ENCODE assay signal across 9 mouse cellular contexts in genomic region chr8:118283600-118284111, GRCm38 (mm10). TPM values are rescaled to one million over a fixed set of nuclear protein-coding genes. Genes with fewer than 3 reads are reported as not detected.
A peak's percentile ranks its signal among the peaks of the same experiment; 100 is the strongest.
DNase-seq lines count a peak whose midpoint lies in the region; ATAC-seq lines count a peak whose summit lies in the region.
"Had no signal": no experiment of that assay in that cellular context is flagged by ENCODE, and none has a peak within 500 bp of the region (broad histone marks: within the 10 kb centered on the region; RNA-seq: fewer than 3 reads in every experiment).

Gene Cdh13 (plus strand): TSS chr8:118283733.

- H3K9me3 ChIP-seq in kidney, embryonic 15.5 days (replicated peaks): no peaks in the 10 kb centered on the region
- H3K9me3 ChIP-seq in hindbrain, embryonic 11.5 days (ENCODE audit: control insufficient read depth, low read length): no peaks in the 10 kb centered on the region
- H3K9me3 ChIP-seq in neural tube, embryonic 11.5 days (ENCODE audit: control insufficient read depth, low read length): no peaks in the 10 kb centered on the region

- H3K27me3 ChIP-seq in kidney, embryonic 15.5 days: peaks cover 67% of the 10 kb centered on the region
- H3K27me3 ChIP-seq in hindbrain, embryonic 11.5 days (ENCODE audit: control insufficient read depth, insufficient read depth, low read length): peaks cover 10% of the 10 kb centered on the region; the same call in 1 of the 2 replicates
- peaks cover 4% of the 10 kb centered on the region for H3K27me3 ChIP-seq in neural tube, embryonic 11.5 days (ENCODE audit: control insufficient read depth, insufficient read depth, low read length)

- no peak for DNase-seq in kidney, adult 11 months
- DNase-seq in cerebellum, postnatal 14 days: peak; percentile 70 to 75
- DNase-seq in frontal cortex, postnatal 25 days (ENCODE audit: low spot score in 2 of 2): peak; percentile 61 to 63
- peak; percentile 75 for DNase-seq in hindbrain, embryonic 11.5 days (ENCODE audit: low spot score)
- DNase-seq in left cerebral cortex, postnatal 4 days: peak; percentile 67
- peak; percentile 72 for DNase-seq in neural tube, embryonic 11.5 days (ENCODE audit: low spot score)
- no peak for DNase-seq in thymus, postnatal 10 days (ENCODE audit: low spot score in 2 of 2)

- WGBS in kidney, embryonic 15.5 days: under 1% methylated on average over 33 of the region's 33 CpGs
- WGBS in hindbrain, embryonic 11.5 days: under 1% methylated on average over 33 of the region's 33 CpGs
- WGBS in neural tube, embryonic 11.5 days: 0% methylated on average over 31 of the region's 33 CpGs

- H3K27ac ChIP-seq in kidney, embryonic 15.5 days: no peak within 1 kb of the TSS
- H3K27ac ChIP-seq in hindbrain, embryonic 11.5 days (ENCODE audit: low read depth, low read length): peak within 1 kb of the TSS; percentile 30
- no peak within 1 kb of the TSS for H3K27ac ChIP-seq in neural tube, embryonic 11.5 days (ENCODE audit: low read depth, low read length)

- intact Hi-C loops in left cerebral cortex, postnatal 4 days (cut with DNase I): loop anchor here (10.0 kb wide), 2 partner anchors 161 to 349 kb away; no protein-coding TSS in a partner anchor

- H3K4me1 ChIP-seq in kidney, embryonic 15.5 days: peaks cover 32% of the 10 kb centered on the region
- H3K4me1 ChIP-seq in hindbrain, embryonic 11.5 days (replicated peaks; ENCODE audit: control insufficient read depth, insufficient read depth, low read length): 0 out of 2 replicates have a peak, but pooled peaks cover 3% of the 10 kb centered on the region
- H3K4me1 ChIP-seq in neural tube, embryonic 11.5 days (ENCODE audit: control insufficient read depth, insufficient read depth, low read length): 0 out of 2 replicates have a peak, but pooled peaks cover 3% of the 10 kb centered on the region
- H3K4me1 ChIP-seq: megakaryocyte, embryonic 14.5 days had no signal

- H3K9ac ChIP-seq in kidney, embryonic 15.5 days: peak within 1 kb of the TSS; percentile 49
- peak within 1 kb of the TSS; percentile 77 for H3K9ac ChIP-seq in hindbrain, embryonic 11.5 days (ENCODE audit: low read depth, low read length)
- H3K9ac ChIP-seq in neural tube, embryonic 11.5 days (ENCODE audit: low read length): peak within 1 kb of the TSS; percentile 76

- H3K36me3 ChIP-seq in kidney, embryonic 15.5 days: no peaks in the 10 kb centered on the region
- H3K36me3 ChIP-seq in hindbrain, embryonic 11.5 days (ENCODE audit: control insufficient read depth, insufficient read depth, low read length): no peaks in the 10 kb centered on the region
- no peaks in the 10 kb centered on the region for H3K36me3 ChIP-seq in neural tube, embryonic 11.5 days (ENCODE audit: control insufficient read depth, insufficient read depth, low read length)

- peak within 1 kb of the TSS; percentile 91 for H3K4me2 ChIP-seq in kidney, embryonic 15.5 days
- peak within 1 kb of the TSS; percentile 94 for H3K4me2 ChIP-seq in hindbrain, embryonic 11.5 days (replicated peaks; ENCODE audit: low read depth, low read length)
- peak within 1 kb of the TSS; percentile 85 for H3K4me2 ChIP-seq in neural tube, embryonic 11.5 days (ENCODE audit: low read depth)

- peak; percentile 26; the same call in 1 of the 2 replicates for ATAC-seq in kidney, embryonic 15.5 days (replicated peaks; ENCODE audit: low FRiP score)
- peak; percentile 74 for ATAC-seq in hindbrain, embryonic 11.5 days (ENCODE audit: low FRiP score)
- ATAC-seq in neural tube, embryonic 11.5 days (ENCODE audit: insufficient read depth, low FRiP score, low TSS enrichment): peak; percentile 45

- H3K4me3 ChIP-seq in kidney, embryonic 15.5 days (replicated peaks): peak within 1 kb of the TSS; percentile 47
- peak within 1 kb of the TSS; percentile 52 for H3K4me3 ChIP-seq in hindbrain, embryonic 11.5 days (ENCODE audit: low read depth, low read length)
- H3K4me3 ChIP-seq in neural tube, embryonic 11.5 days (ENCODE audit: low read depth, low read length): peak within 1 kb of the TSS; percentile 46
- H3K4me3 ChIP-seq: megakaryocyte, embryonic 14.5 days had no signal

RNA-seq across cellular contexts. Expression of gene Cdh13, which starts in this region (rescaled TPM):
- polyA plus RNA-seq in kidney, embryonic 15.5 days (2015; fragmentation: Nextera tagmentation; extraction: Ambion mirVana): 3.6 and 4.2 TPM in 2 replicates
- 12.0 and 14.6 TPM in 2 replicates for polyA plus RNA-seq in hindbrain, embryonic 11.5 days (2014; fragmentation: Nextera tagmentation; extraction: Ambion mirVana)
- total RNA-seq in left cerebral cortex, postnatal 4 days (2021): 100 to 1,000 TPM; 173 to 179 TPM
- polyA plus RNA-seq in neural tube, embryonic 11.5 days (2014; fragmentation: Nextera tagmentation; extraction: Ambion mirVana): 20.5 and 23.4 TPM in 2 replicates

Comparison
In these comparisons a context has a peak if more than half of its experiments do, and no peak if none do; other contexts are left out.
1. DNase-seq: peak in cerebellum, postnatal 14 days (2 of 2), frontal cortex, postnatal 25 days (2 of 2), hindbrain, embryonic 11.5 days (single experiment), left cerebral cortex, postnatal 4 days (single experiment) and neural tube, embryonic 11.5 days (single experiment); none in kidney, adult 11 months (single experiment) and thymus, postnatal 10 days (0 of 2).
2. Peak in every context shown above with its lines, with median percentiles within 50 percentile points of each other: ATAC-seq, H3K4me2 ChIP-seq, H3K4me3 ChIP-seq and H3K9ac ChIP-seq.